Mouse (Mus musculus): ENCODE results near the gene Fgfr2. TPM values are rescaled to one million over a fixed set of nuclear protein-coding genes. Genes with fewer than 3 reads are reported as not detected.
A peak's percentile ranks its signal among the peaks of the same experiment; 100 is the strongest.

Gene Fgfr2
- polyA plus RNA-seq, 1 experiment from 2014 or later = 11.2 TPM

DNA sequence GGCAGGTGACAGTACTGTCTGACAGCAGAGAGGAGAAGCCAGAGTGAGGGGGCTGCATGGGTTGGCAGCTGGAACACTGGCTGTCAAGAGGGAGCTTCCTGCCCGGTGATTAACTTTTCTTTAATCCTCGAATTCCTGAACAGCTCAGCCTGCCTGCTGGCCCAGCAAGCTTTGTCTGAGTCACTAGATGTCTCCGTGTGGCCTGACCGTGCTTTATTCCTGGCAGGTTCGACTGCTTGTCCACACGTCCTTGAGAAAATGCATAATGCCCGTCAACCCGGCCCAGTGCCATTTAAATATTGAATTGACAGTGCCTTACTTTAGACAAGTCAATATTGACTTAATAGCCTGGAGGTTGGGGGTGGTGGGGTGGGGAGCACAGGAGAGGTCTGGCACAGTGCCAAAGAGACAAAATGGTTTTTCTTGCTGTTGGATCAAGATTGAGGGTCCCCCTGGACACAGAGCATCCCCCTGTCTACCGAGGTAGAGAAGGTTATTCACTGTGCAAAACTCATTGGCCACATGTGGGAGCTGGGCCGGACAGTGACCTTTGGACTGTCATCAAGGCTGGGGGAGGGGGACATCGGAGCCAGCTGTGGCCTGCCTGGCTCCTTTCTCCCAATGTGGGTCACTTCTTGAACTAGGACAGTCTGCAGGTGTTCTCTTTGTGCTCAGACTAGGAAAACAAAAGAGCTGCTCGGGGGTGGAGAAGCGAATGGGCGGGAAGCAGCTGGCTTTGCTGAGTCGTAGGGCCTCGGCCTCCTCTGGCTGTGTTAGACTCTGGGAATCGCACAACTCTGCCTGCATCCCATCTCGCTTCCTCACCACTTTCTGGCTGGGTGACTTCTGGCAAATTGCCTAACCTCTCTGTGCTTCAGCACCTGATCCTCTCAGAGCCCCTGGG, 2287.9 kb downstream of the Fgfr2 start:
- DNase-seq = peak; percentile 76
- no peaks in the 10 kb centered on the region for H3K27me3 ChIP-seq (ENCODE audit: insufficient read depth, low read length)
- H3K9ac ChIP-seq (replicated peaks) = no peak overlapping the region
- no peaks in the 10 kb centered on the region for H3K9me3 ChIP-seq (ENCODE audit: low read length)
- 40% methylated on average over 18 of the region's 18 CpGs for WGBS (ENCODE audit: insufficient replicate concordance)
- 0 out of 2 replicates have a peak overlapping the region, but pooled peaks have one; percentile 4 for H3K4me2 ChIP-seq (ENCODE audit: low read depth, low read length)
- peak; percentile 52 for ATAC-seq
- no peak for TF ChIP-seq EP300 (IDR thresholded peaks at IDR 0.05; ENCODE audit: low read depth)
- no peak overlapping the region for H3K4me3 ChIP-seq (ENCODE audit: low read depth, low read length)
- H3K27ac ChIP-seq (ENCODE audit: low read depth) = peak overlapping the region; percentile 94
- H3K36me3 ChIP-seq (replicated peaks; ENCODE audit: insufficient read depth, low read length) = no peaks in the 10 kb centered on the region
- H3K4me1 ChIP-seq (ENCODE audit: insufficient read depth) = peaks cover 14% of the 10 kb centered on the region

DNA sequence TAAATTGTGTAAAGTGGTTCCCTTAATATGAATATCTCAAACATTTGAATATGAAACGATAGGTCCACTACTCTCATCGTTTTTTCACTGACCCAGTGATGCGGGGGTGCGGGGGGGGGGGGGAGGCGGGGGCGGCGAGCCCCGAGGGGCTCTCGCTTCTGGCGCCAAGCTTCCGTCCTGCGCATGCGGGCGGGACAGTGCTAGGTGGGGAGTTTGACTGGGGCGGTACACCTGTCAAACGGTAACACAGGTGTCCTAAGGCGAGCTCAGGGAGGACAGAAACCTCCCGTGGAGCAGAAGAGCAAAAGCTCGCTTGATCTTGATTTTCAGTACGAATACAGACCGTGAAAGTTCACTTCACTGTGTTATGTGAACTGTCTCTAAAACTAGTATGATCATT, 2288.9 kb downstream of the Fgfr2 start:
- Histone ChIP-seq H3K4me3 (ENCODE audit: low read depth, low read length) (no peak overlapping the region), H3K4me1 (ENCODE audit: insufficient read depth) (peaks cover 9% of the 10 kb centered on the region), H3K27ac (ENCODE audit: low read depth) (peak overlapping the region; percentile 94), H3K9ac (replicated peaks) (0 out of 2 replicates have a peak overlapping the region, but pooled peaks have one; percentile 12), H3K27me3 (ENCODE audit: insufficient read depth, low read length) (no peaks in the 10 kb centered on the region), H3K9me3 (ENCODE audit: low read length) (no peaks in the 10 kb centered on the region), H3K4me2 (ENCODE audit: low read depth, low read length) (no peak overlapping the region), H3K36me3 (replicated peaks; ENCODE audit: insufficient read depth, low read length) (no peaks in the 10 kb centered on the region)
- DNase-seq (peak; percentile 96), ATAC-seq (peak; percentile 97)
- TF ChIP-seq EP300 (IDR thresholded peaks at IDR 0.05; ENCODE audit: low read depth) (no peak), CTCF (IDR thresholded peaks at IDR 0.05; ENCODE audit: low read depth) (no peak)
- WGBS (ENCODE audit: insufficient replicate concordance) = 30% methylated on average over 21 of the region's 21 CpGs

DNA sequence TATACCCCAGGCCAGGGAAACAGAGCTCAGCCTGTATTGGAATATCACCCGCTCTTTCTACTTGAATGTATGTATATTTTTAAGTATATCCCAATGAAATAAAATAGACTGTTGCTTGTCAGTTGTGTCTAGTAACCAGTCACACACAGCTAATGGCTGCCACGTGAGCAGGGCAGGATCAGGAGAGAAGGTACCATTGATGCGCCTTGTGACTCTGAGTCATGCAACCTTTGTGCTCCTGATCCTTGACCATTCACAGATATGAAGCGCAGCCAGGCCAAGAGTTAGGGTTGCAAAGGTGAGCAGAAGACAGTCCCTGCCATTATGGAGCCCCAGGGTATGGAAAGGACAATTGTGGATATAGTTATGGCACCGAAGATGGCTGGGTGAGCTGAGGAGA, 2291.6 kb downstream of the Fgfr2 start:
- Histone ChIP-seq H3K9me3 (ENCODE audit: low read length) (no peaks in the 10 kb centered on the region), H3K27me3 (ENCODE audit: insufficient read depth, low read length) (no peaks in the 10 kb centered on the region), H3K4me3 (ENCODE audit: low read depth, low read length) (no peak overlapping the region), H3K4me1 (ENCODE audit: insufficient read depth) (0 out of 2 replicates have a peak, but pooled peaks cover 3% of the 10 kb centered on the region), H3K9ac (replicated peaks) (no peak overlapping the region), H3K36me3 (replicated peaks; ENCODE audit: insufficient read depth, low read length) (no peaks in the 10 kb centered on the region), H3K4me2 (ENCODE audit: low read depth, low read length) (no peak overlapping the region), H3K27ac (ENCODE audit: low read depth) (no peak overlapping the region)
- WGBS (ENCODE audit: insufficient replicate concordance) = 70% methylated on average over 5 of the region's 5 CpGs
- no peak for DNase-seq
- TF ChIP-seq CTCF (IDR thresholded peaks at IDR 0.05; ENCODE audit: low read depth) (no peak), EP300 (IDR thresholded peaks at IDR 0.05; ENCODE audit: low read depth) (no peak)
- no peak for ATAC-seq

DNA sequence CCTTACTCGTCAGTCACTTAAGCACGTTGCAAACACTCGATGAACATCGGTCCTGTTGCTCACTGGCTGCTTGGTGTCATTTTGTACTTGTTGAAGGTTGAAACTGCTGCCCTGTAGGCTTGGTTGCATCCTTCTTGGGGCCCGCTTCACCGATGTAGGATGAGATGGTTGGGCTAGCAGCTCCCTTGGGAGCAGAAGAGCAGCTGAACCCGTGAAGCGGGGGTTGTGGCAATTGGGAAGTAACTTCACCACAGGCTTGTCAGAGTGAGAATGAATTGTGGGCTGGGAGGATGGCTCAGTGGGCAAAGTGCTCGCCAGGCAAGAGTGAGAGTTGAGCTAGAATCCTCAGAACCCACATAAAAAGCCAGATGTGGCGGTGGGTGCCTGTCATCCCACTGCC, 2294.7 kb downstream of the Fgfr2 start:
- TF ChIP-seq CTCF (IDR thresholded peaks at IDR 0.05; ENCODE audit: low read depth) (no peak), EP300 (IDR thresholded peaks at IDR 0.05; ENCODE audit: low read depth) (no peak)
- no peaks in the 10 kb centered on the region for H3K27me3 ChIP-seq (ENCODE audit: insufficient read depth, low read length)
- WGBS (ENCODE audit: insufficient replicate concordance) = 64% methylated on average over 10 of the region's 10 CpGs
- H3K9me3 ChIP-seq (ENCODE audit: low read length) = no peaks in the 10 kb centered on the region
- H3K36me3 ChIP-seq (replicated peaks; ENCODE audit: insufficient read depth, low read length) = no peaks in the 10 kb centered on the region
- no peak overlapping the region for H3K27ac ChIP-seq (ENCODE audit: low read depth)
- no peak overlapping the region for H3K9ac ChIP-seq (replicated peaks)
- no peak overlapping the region for H3K4me3 ChIP-seq (ENCODE audit: low read depth, low read length)
- ATAC-seq (no peak), DNase-seq (no peak)
- no peaks in the 10 kb centered on the region for H3K4me1 ChIP-seq (ENCODE audit: insufficient read depth)
- no peak overlapping the region for H3K4me2 ChIP-seq (ENCODE audit: low read depth, low read length)

DNA sequence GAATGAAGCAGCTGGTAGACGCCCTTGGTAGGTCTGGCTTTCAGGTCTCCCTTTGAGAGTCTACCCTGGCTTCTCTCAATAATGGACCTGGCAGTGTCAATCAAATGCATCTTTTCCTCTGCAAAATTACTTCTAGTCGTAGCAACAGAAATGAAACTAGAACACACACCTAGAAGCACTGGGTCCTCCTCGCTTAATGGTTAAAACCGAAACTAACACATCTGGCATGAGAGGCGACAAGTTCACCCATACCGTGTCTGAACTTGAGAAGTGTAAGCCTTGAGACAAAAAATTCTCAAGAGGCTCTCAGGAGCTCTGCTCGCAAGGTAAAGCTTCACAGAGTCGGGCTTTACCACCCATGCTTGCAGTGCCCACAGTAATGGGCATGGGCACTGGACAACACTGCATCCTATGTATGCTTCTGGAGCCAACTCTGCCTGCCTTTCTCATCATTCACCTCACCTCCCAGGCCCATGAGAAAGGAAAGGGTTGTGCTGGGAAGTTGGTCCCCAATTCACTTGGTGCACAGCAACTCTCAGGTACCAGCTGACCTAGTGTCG, 2295.2 kb downstream of the Fgfr2 start:
- no peaks in the 10 kb centered on the region for H3K36me3 ChIP-seq (replicated peaks; ENCODE audit: insufficient read depth, low read length)
- no peak for DNase-seq
- H3K9ac ChIP-seq (replicated peaks) = no peak overlapping the region
- no peaks in the 10 kb centered on the region for H3K27me3 ChIP-seq (ENCODE audit: insufficient read depth, low read length)
- H3K27ac ChIP-seq (ENCODE audit: low read depth) = no peak overlapping the region
- TF ChIP-seq EP300 (IDR thresholded peaks at IDR 0.05; ENCODE audit: low read depth) = no peak
- TF ChIP-seq CTCF (IDR thresholded peaks at IDR 0.05; ENCODE audit: low read depth) = no peak
- 0 out of 2 replicates have a peak overlapping the region, but pooled peaks have one; percentile 18 for H3K4me2 ChIP-seq (ENCODE audit: low read depth, low read length)
- 74% methylated on average over 9 of the region's 9 CpGs for WGBS (ENCODE audit: insufficient replicate concordance)
- no peak overlapping the region for H3K4me3 ChIP-seq (ENCODE audit: low read depth, low read length)
- ATAC-seq = no peak
- H3K9me3 ChIP-seq (ENCODE audit: low read length) = no peaks in the 10 kb centered on the region
- no peaks in the 10 kb centered on the region for H3K4me1 ChIP-seq (ENCODE audit: insufficient read depth)

DNA sequence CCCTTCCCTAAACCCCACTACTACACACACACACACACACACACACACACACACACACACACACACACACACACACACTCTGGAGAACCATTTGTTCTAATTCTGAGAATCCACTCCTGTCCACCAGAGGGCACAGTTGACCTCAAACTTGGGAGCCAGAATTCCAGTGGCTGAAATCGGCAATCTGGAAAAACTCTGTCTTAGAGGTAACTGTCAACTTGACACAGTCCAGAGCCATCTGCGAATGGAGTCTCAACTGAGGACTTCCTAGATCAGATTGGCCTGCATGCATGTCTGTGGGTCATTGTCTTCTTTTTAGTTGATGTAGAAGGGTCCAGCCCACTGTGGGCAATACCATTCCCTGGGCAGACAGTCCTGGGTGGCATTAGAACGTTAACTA, 2295.7 kb downstream of the Fgfr2 start:
- Histone ChIP-seq H3K36me3 (replicated peaks; ENCODE audit: insufficient read depth, low read length) (no peaks in the 10 kb centered on the region), H3K4me2 (ENCODE audit: low read depth, low read length) (no peak overlapping the region), H3K4me3 (ENCODE audit: low read depth, low read length) (no peak overlapping the region), H3K9ac (replicated peaks) (no peak overlapping the region), H3K27me3 (ENCODE audit: insufficient read depth, low read length) (no peaks in the 10 kb centered on the region), H3K27ac (ENCODE audit: low read depth) (no peak overlapping the region), H3K4me1 (ENCODE audit: insufficient read depth) (no peaks in the 10 kb centered on the region), H3K9me3 (ENCODE audit: low read length) (no peaks in the 10 kb centered on the region)
- TF ChIP-seq CTCF (IDR thresholded peaks at IDR 0.05; ENCODE audit: low read depth) (peak; percentile 76), EP300 (IDR thresholded peaks at IDR 0.05; ENCODE audit: low read depth) (no peak)
- ATAC-seq = peak; percentile 38; the same call in 1 of the 2 replicates
- WGBS (ENCODE audit: insufficient replicate concordance) = 54% methylated on average over 3 of the region's 3 CpGs
- DNase-seq = peak; percentile 44

All from liver, postnatal 0 days (tissue).